Mouse (Mus musculus) liver, postnatal 0 days (tissue): Measurements from ENCODE around the gene Rnpepl1.

Source experiments
- CTCF ChIP-seq: sonication (generic); IDR thresholded peaks from 2 replicates; pipeline ENCODE4 v1.5.1; 2016; ENCODE audit warnings: antibody characterized with exemption, low read depth
- EP300 ChIP-seq: IDR thresholded peaks from 2 replicates; pipeline ENCODE4 v1.6.1; 2016; ENCODE audit warnings: antibody characterized with exemption, low read depth, mild to moderate bottlenecking

GRCm38 (mm10) chr1:92950607-92951006 lies 40.0 kb downstream of the Rnpepl1 start, which contains the start of gene Gpr35:
- TF ChIP-seq CTCF, result no peak
- TF ChIP-seq EP300, result no peak
